Mouse (Mus musculus): Measurements from ENCODE around the gene Hpn.

DNA sequence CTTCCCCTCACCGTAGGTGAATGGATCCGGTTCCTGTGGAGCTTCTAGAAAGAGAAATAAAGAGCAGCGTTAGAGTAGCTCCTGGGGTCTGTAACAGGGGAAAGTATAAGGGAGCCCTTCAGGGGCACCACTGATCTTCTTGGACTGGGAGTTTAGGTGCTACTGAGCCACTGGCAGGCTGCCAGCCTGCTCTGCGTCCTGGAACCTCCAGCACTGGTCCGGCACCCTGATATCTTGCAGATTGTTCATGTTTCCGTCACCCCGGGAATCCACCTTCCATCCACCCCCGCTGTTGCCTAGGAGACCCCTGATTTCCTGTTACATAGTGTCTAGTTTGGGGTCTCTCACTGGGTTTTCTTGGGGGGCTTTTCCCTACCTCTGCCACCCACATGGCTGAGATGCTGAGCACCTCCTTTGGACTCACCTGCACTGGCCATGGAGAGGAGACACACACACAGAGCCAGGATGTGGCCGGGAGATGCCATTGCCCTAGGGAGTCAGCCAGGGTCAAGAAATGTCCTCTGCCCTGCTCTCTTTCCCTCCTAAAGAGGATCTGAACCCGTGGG lies 61.1 kb downstream of the Hpn start:
- TF ChIP-seq POLR2A (IDR thresholded peaks at IDR 0.05; ENCODE audit: insufficient read depth, low read depth, low read length) (no peak), CTCF (IDR thresholded peaks at IDR 0.05; ENCODE audit: insufficient read depth, low read depth, low read length) (no peak)
